Mouse (Mus musculus): Measurements from ENCODE around the gene Tpbg. TPM values are rescaled to one million over a fixed set of nuclear protein-coding genes. Genes with fewer than 3 reads are reported as not detected.

The Tpbg gene
- total and polyA plus RNA-seq, 2 experiments from 2014 or later: 20.6 to 57.7 TPM

- Histone ChIP-seq H3K9me3 (ENCODE audit: low read length) (no peaks in the 10 kb centered on the region), H3K4me2 (ENCODE audit: low read depth, low read length) (peak overlapping the region; percentile 16; the same call in 1 of the 2 replicates), H3K9ac (replicated peaks; ENCODE audit: low read length) (no peak overlapping the region), H3K4me3 (ENCODE audit: low read length) (no peak overlapping the region), H3K27ac (peak overlapping the region; percentile 48; the same call in 1 of the 2 replicates), H3K4me1 (ENCODE audit: insufficient read depth, low read length) (no peaks in the 10 kb centered on the region), H3K27me3 (ENCODE audit: insufficient read depth, low read length) (no peaks in the 10 kb centered on the region), H3K36me3 (ENCODE audit: insufficient read depth, low read length) (no peaks in the 10 kb centered on the region)
- ATAC-seq (peak; percentile 93), DNase-seq (ENCODE audit: low spot score) (peak; percentile 83)
- WGBS: 42% methylated on average over 17 of the region's 17 CpGs
- peak; percentile 44; the same call in 1 of the 2 replicates for TF ChIP-seq CTCF (IDR thresholded peaks at IDR 0.05; ENCODE audit: low read depth)
Measured at GRCm38 (mm10) chr9:85835521-85836425, 6.4 kb upstream of the Tpbg start.

GRCm38 (mm10) chr9:85839626-85840025, 2.6 kb upstream of the Tpbg start:
- H3K36me3 ChIP-seq (ENCODE audit: insufficient read depth, low read length): no peaks in the 10 kb centered on the region
- no peak overlapping the region for H3K9ac ChIP-seq (replicated peaks; ENCODE audit: low read length)
- H3K4me1 ChIP-seq (ENCODE audit: insufficient read depth, low read length): 0 out of 2 replicates have a peak, but pooled peaks cover 6% of the 10 kb centered on the region
- no peaks in the 10 kb centered on the region for H3K27me3 ChIP-seq (ENCODE audit: insufficient read depth, low read length)
- H3K27ac ChIP-seq: no peak overlapping the region
- no peak for TF ChIP-seq CTCF (IDR thresholded peaks at IDR 0.05; ENCODE audit: low read depth)
- DNase-seq (ENCODE audit: low spot score) (no peak), ATAC-seq (no peak)
- no peaks in the 10 kb centered on the region for H3K9me3 ChIP-seq (ENCODE audit: low read length)
- H3K4me3 ChIP-seq (ENCODE audit: low read length): no peak overlapping the region
- WGBS: 29% methylated on average over 3 of the region's 3 CpGs
- no peak overlapping the region for H3K4me2 ChIP-seq (ENCODE audit: low read depth, low read length)

DNA sequence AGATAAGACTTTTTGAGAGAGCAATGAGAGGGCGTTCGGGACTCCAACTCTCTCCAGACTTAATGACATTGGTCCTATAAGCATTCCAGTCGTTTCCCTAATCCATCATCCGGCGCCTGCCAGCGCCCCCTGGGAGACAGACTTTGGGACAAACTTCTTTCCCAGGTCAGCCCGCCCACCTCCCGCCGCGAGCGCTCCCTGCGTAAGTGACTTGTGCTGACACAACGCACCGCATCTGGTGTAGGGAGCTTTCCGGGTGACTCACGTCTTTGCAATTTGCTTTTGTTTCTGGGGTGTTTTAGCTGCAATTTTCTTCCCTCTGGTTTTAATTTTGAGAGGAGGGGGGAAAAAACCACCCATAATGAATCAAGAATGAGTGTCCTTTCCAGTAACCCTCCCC, 289 bp upstream of the Tpbg start:
- WGBS: under 1% methylated on average over 16 of the region's 16 CpGs
- no peaks in the 10 kb centered on the region for H3K36me3 ChIP-seq (ENCODE audit: insufficient read depth, low read length)
- H3K4me2 ChIP-seq (ENCODE audit: low read depth, low read length): peak overlapping the region; percentile 98
- DNase-seq (ENCODE audit: low spot score) (peak; percentile 42), ATAC-seq (no peak)
- H3K4me3 ChIP-seq (ENCODE audit: low read length): peak overlapping the region; percentile 73
- H3K27me3 ChIP-seq (ENCODE audit: insufficient read depth, low read length): no peaks in the 10 kb centered on the region
- TF ChIP-seq CTCF (IDR thresholded peaks at IDR 0.05; ENCODE audit: low read depth): peak; percentile 20; the same call in 1 of the 2 replicates
- H3K9ac ChIP-seq (replicated peaks; ENCODE audit: low read length): peak overlapping the region; percentile 68
- H3K27ac ChIP-seq: no peak overlapping the region
- H3K4me1 ChIP-seq (ENCODE audit: insufficient read depth, low read length): 0 out of 2 replicates have a peak, but pooled peaks cover 12% of the 10 kb centered on the region
- H3K9me3 ChIP-seq (ENCODE audit: low read length): no peaks in the 10 kb centered on the region

DNA sequence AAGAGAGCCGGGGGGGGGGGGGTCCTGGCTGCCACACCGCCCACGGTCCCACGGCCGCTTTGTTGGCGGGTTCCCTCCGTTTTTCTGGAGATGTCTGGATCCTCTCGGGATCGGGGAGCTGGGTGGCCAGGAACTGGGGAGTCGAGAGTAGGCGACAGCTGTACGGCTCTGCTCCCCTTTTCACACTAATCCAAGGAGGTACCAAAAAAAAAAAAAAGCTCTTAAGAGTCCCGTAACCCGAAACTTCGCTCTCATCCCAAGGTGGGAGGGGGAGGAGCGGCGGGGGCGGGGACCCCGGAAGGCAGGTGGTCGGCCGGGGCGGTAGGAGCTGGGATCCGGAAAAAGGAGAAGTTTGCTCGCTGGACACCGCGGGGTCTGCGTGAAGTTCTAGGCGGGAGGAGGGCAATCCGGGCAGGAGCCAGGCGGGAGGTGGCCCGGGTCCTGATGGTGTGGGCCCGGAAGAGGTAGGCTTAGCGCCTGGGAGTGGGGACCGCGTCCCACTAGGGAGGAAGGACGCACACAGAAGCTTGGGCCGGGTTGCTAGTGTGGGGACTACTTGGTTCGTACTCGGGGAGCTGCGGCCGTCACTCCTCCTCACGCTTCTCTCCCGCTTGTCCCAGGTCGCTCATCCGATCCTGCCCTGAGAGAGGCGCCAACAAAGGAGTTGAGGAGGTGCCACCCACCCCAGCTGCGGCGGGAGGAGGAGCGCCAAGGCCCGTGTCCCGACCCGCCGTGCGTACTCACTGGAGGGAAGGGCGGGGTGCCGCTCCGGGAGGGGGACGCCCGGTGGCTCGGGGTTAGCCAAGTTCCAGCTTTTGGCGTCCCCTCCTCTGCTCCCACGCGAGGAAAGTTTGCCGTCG, 1.1 kb downstream of the Tpbg start:
- Histone ChIP-seq H3K27me3 (ENCODE audit: insufficient read depth, low read length) (no peaks in the 10 kb centered on the region), H3K4me2 (ENCODE audit: low read depth, low read length) (peak overlapping the region; percentile 98), H3K27ac (peak overlapping the region; percentile 79), H3K4me3 (ENCODE audit: low read length) (peak overlapping the region; percentile 73), H3K9me3 (ENCODE audit: low read length) (no peaks in the 10 kb centered on the region), H3K4me1 (ENCODE audit: insufficient read depth, low read length) (0 out of 2 replicates have a peak, but pooled peaks cover 12% of the 10 kb centered on the region), H3K36me3 (ENCODE audit: insufficient read depth, low read length) (no peaks in the 10 kb centered on the region), H3K9ac (replicated peaks; ENCODE audit: low read length) (peak overlapping the region; percentile 68)
- WGBS: under 1% methylated on average over 57 of the region's 65 CpGs
- DNase-seq (ENCODE audit: low spot score) (peak; percentile 45), ATAC-seq (peak; percentile 66)
- no peak for TF ChIP-seq CTCF (IDR thresholded peaks at IDR 0.05; ENCODE audit: low read depth)

- peak overlapping the region; percentile 98 for H3K4me2 ChIP-seq (ENCODE audit: low read depth, low read length)
- H3K27ac ChIP-seq: peak overlapping the region; percentile 79
- ATAC-seq (peak; percentile 60), DNase-seq (ENCODE audit: low spot score) (peak; percentile 54)
- no peaks in the 10 kb centered on the region for H3K9me3 ChIP-seq (ENCODE audit: low read length)
- H3K36me3 ChIP-seq (ENCODE audit: insufficient read depth, low read length): no peaks in the 10 kb centered on the region
- H3K4me1 ChIP-seq (ENCODE audit: insufficient read depth, low read length): 0 out of 2 replicates have a peak, but pooled peaks cover 12% of the 10 kb centered on the region
- H3K4me3 ChIP-seq (ENCODE audit: low read length): peak overlapping the region; percentile 73
- 2% methylated on average over 79 of the region's 80 CpGs for WGBS
- TF ChIP-seq CTCF (IDR thresholded peaks at IDR 0.05; ENCODE audit: low read depth): peak; percentile 30
- H3K9ac ChIP-seq (replicated peaks; ENCODE audit: low read length): peak overlapping the region; percentile 68
- no peaks in the 10 kb centered on the region for H3K27me3 ChIP-seq (ENCODE audit: insufficient read depth, low read length)
Measured at GRCm38 (mm10) chr9:85843891-85844646, 1.9 kb downstream of the Tpbg start.

DNA sequence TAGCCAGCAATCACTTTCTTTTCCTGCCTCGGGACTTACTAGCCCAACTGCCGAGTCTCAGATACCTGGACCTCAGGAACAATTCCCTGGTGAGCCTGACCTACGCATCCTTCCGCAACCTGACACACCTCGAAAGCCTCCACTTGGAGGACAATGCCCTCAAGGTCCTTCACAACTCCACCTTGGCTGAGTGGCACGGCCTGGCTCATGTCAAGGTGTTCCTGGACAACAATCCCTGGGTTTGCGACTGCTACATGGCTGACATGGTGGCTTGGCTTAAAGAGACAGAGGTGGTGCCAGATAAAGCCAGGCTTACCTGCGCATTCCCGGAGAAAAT, 2.4 kb downstream of the Tpbg start:
- ATAC-seq (no peak), DNase-seq (ENCODE audit: low spot score) (no peak)
- 67% methylated on average over 9 of the region's 9 CpGs for WGBS
- no peak for TF ChIP-seq CTCF (IDR thresholded peaks at IDR 0.05; ENCODE audit: low read depth)
- peak overlapping the region; percentile 68 for H3K9ac ChIP-seq (replicated peaks; ENCODE audit: low read length)
- H3K4me1 ChIP-seq (ENCODE audit: insufficient read depth, low read length): 0 out of 2 replicates have a peak, but pooled peaks cover 12% of the 10 kb centered on the region
- H3K27ac ChIP-seq: 0 out of 2 replicates have a peak overlapping the region, but pooled peaks have one; percentile 12
- H3K9me3 ChIP-seq (ENCODE audit: low read length): no peaks in the 10 kb centered on the region
- H3K4me3 ChIP-seq (ENCODE audit: low read length): peak overlapping the region; percentile 73
- peak overlapping the region; percentile 98 for H3K4me2 ChIP-seq (ENCODE audit: low read depth, low read length)
- H3K36me3 ChIP-seq (ENCODE audit: insufficient read depth, low read length): no peaks in the 10 kb centered on the region
- no peaks in the 10 kb centered on the region for H3K27me3 ChIP-seq (ENCODE audit: insufficient read depth, low read length)
